Comparison of ENCODE assay signal across 11 mouse cellular contexts in genomic region chr4:134121571-134121970, GRCm38 (mm10). TPM values are rescaled to one million over a fixed set of nuclear protein-coding genes. Genes with fewer than 3 reads are reported as not detected.
DNase-seq lines count a peak whose midpoint lies in the region; ATAC-seq and TF ChIP-seq lines count a peak whose summit lies in the region.
"Had no signal": no experiment of that assay in that cellular context is flagged by ENCODE, and none has a peak within 500 bp of the region (broad histone marks: within the 10 kb centered on the region; RNA-seq: fewer than 3 reads in every experiment).

No protein-coding gene starts in this region.

- peaks cover 3% of the 10 kb centered on the region for H3K36me3 ChIP-seq in splenic B cell, adult 2 months (ENCODE audit: control insufficient read depth, insufficient read depth, low read length, poor library complexity, severe bottlenecking)
- H3K36me3 ChIP-seq: midbrain, embryonic 12.5 days; stomach, embryonic 15.5 days had no signal

- H3K4me3 ChIP-seq in layer of hippocampus, adult 2 months: no peak overlapping the region
- H3K4me3 ChIP-seq: midbrain, embryonic 12.5 days; stomach, embryonic 15.5 days had no signal

- no peak for DNase-seq in layer of hippocampus, adult 2 months (ENCODE audit: low spot score in 2 of 2)
- no peak for DNase-seq in layer of hippocampus, postnatal 14 days (ENCODE audit: low spot score in 2 of 2)
- DNase-seq in induced T-regulatory cell, adult 2 months (ENCODE audit: low read depth): peak; percentile 78
- DNase-seq in splenic B cell, adult 2 months (ENCODE audit: low read depth, low spot score): peak; percentile 67
- no peak for DNase-seq in adrenal gland, postnatal 36 days
- no peak for DNase-seq in lung, postnatal 4 days
- no peak for DNase-seq in left cerebral cortex, adult 9 months (ENCODE audit: low spot score in 2 of 2)
- DNase-seq: gastrocnemius, postnatal 25 days had no signal

- ATAC-seq in CD4-positive, CD25-positive, alpha-beta regulatory T cell, adult 4 months: peak; percentile 49

- H3K27me3 ChIP-seq in splenic B cell, adult 2 months (ENCODE audit: control insufficient read depth, insufficient read depth, low read length, poor library complexity, severe bottlenecking): no peaks in the 10 kb centered on the region
- H3K27me3 ChIP-seq: midbrain, embryonic 12.5 days; stomach, embryonic 15.5 days had no signal

- H3K27ac ChIP-seq in layer of hippocampus, adult 2 months: peak overlapping the region; percentile 23; the same call in 1 of the 2 replicates
- H3K27ac ChIP-seq: midbrain, embryonic 12.5 days; stomach, embryonic 15.5 days had no signal

- TF ChIP-seq CTCF in layer of hippocampus, adult 2 months (conservative IDR thresholded peaks at IDR 0.05): no peak

RNA-seq across cellular contexts. Expression of gene Sh3bgrl3, which starts 7.0 kb away (rescaled TPM):
- total RNA-seq in layer of hippocampus, adult 2 months (2021): 100 to 1,000 TPM; 257 to 267 TPM
- total RNA-seq in layer of hippocampus, postnatal 14 days (2021): 100 to 1,000 TPM; 271 to 295 TPM
- polyA plus RNA-seq in CD4-positive, CD25-positive, alpha-beta regulatory T cell, adult 4 months (2017; shearing (Covaris generic)): 1,000 to 10,000 TPM in 1 of 2 experiments, 100 to 1,000 TPM in 1; 977 to 1,004 TPM
- total RNA-seq in adrenal gland, postnatal 36 days (2021): 10 to 100 TPM; 66.8 to 86.5 TPM

RNA-seq across cellular contexts. Expression of gene Ubxn11, which starts 19.2 kb away (rescaled TPM):
- total RNA-seq in layer of hippocampus, adult 2 months (2021): 10 to 100 TPM; 34.0 to 42.4 TPM
- 10 to 100 TPM; 22.0 to 24.2 TPM for total RNA-seq in layer of hippocampus, postnatal 14 days (2021)
- 10 to 100 TPM; 31.2 to 54.2 TPM for polyA plus RNA-seq in CD4-positive, CD25-positive, alpha-beta regulatory T cell, adult 4 months (2017; shearing (Covaris generic))
- total RNA-seq in adrenal gland, postnatal 36 days (2021): 1 to 10 TPM; 5.2 to 8.5 TPM

RNA-seq across cellular contexts. Expression of gene Cd52, which starts 26.7 kb away (rescaled TPM):
- total RNA-seq in layer of hippocampus, adult 2 months (2021): 1 to 10 TPM; 1.1 to 3.8 TPM
- total RNA-seq in layer of hippocampus, postnatal 14 days (2021): 1 to 10 TPM in 1 of 2 experiments, under 1 TPM in 1; 0.86 to 1.5 TPM
- 1,000 to 10,000 TPM; 2,918 to 3,094 TPM for polyA plus RNA-seq in CD4-positive, CD25-positive, alpha-beta regulatory T cell, adult 4 months (2017; shearing (Covaris generic))
- total RNA-seq in adrenal gland, postnatal 36 days (2021): 10 to 100 TPM; 10.9 to 12.0 TPM

Comparison
In these comparisons a context has a peak if more than half of its experiments do, and no peak if none do; other contexts are left out.
1. DNase-seq: peak in induced T-regulatory cell, adult 2 months (single experiment) and splenic B cell, adult 2 months (single experiment); none in layer of hippocampus, adult 2 months (0 of 2), layer of hippocampus, postnatal 14 days (0 of 2), adrenal gland, postnatal 36 days (0 of 2), lung, postnatal 4 days (0 of 2) and left cerebral cortex, adult 9 months (0 of 2).